Mouse (Mus musculus) liver, embryonic 14.5 days (tissue): ENCODE measurements at regions not wholly inside any gene's neighbourhood (a gene's known extent, or its start where the extent isn't known, plus 50 kb on each side); places are given as distances from the start of the nearest gene placed in this dataset.

Experiments
- CTCF ChIP-seq: IDR thresholded peaks from 2 replicates; pipeline ENCODE4 v1.5.1; 2016; ENCODE audit warnings: antibody characterized with exemption, low read depth, control low read depth
- EP300 ChIP-seq: IDR thresholded peaks from 2 replicates; pipeline ENCODE4 v1.6.1; 2016; ENCODE audit warnings: antibody characterized with exemption, low read depth

DNA sequence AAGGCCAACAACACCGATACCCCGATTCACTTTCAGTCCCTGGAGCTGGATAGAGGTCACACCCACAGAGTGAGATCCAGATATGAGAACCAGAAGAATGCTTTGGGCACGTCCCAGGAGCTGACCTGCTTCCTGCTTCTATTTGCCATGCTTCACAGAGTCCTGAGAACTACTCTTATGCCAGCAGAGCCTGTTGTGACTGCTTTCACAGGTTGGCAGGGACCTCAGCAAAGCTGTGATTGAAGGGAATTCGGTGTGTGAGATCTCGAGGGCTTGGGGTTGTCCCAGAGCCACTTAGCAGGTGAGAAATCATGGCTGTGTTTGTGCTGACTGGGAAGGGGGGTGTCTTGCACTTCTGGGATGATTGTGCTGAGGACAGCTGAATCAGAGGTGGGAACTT, 197.5 kb upstream of the Kif2a start:
- TF ChIP-seq CTCF: no peak
- TF ChIP-seq EP300: no peak
